Mouse (Mus musculus) lung, embryonic 16.5 days (tissue): ENCODE data around the gene Maml2. TPM values are rescaled to one million over a fixed set of nuclear protein-coding genes. Genes with fewer than 3 reads are reported as not detected.

ENCODE experiments used
- ATAC-seq: fragments of 200-750 bp; cut with Nextera tagmentation; 2 replicates; pipeline ENCODE4 v1.8.0; 2017; ENCODE audit warnings: low read depth, mild to moderate bottlenecking, moderate library complexity
- H3K27ac ChIP-seq: fragments of 300-500 bp; sonication (generic); 2 replicates; pipeline ENCODE4 v1.5.1; 2014; ENCODE audit warnings: mild to moderate bottlenecking, control low read depth, low read length
- H3K27me3 ChIP-seq: fragments of 300-500 bp; sonication (generic); 2 replicates; pipeline ENCODE4 v1.6.1; 2014; ENCODE audit warnings: low read depth, low read length, mixed read lengths; ENCODE audit not compliant: control insufficient read depth, insufficient read depth
- H3K36me3 ChIP-seq: fragments of 300-500 bp; sonication (generic); 2 replicates; pipeline ENCODE4 v1.6.1; 2014; ENCODE audit warnings: low read length; ENCODE audit not compliant: control insufficient read depth, insufficient read depth
- H3K4me1 ChIP-seq: fragments of 300-500 bp; sonication (generic); replicated peaks from 2 replicates; pipeline ENCODE4 v1.6.1; 2014; ENCODE audit warnings: low read length, mixed read lengths; ENCODE audit not compliant: control insufficient read depth, insufficient read depth
- H3K4me2 ChIP-seq: fragments of 300-500 bp; sonication (generic); 2 replicates; pipeline ENCODE4 v1.6.1; 2014; ENCODE audit warnings: low read depth, low read length, control low read depth
- H3K4me3 ChIP-seq: fragments of 300-500 bp; sonication (generic); 2 replicates; pipeline ENCODE4 v1.5.1; 2014; ENCODE audit warnings: mild to moderate bottlenecking, low read length, control low read depth
- H3K9ac ChIP-seq: fragments of 300-500 bp; sonication (generic); 2 replicates; pipeline ENCODE4 v1.6.1; 2014; ENCODE audit warnings: low read length, control low read depth
- H3K9me3 ChIP-seq: fragments of 300-500 bp; sonication (generic); 2 replicates; pipeline ENCODE4 v1.6.1; 2016; ENCODE audit warnings: low read length; ENCODE audit not compliant: control insufficient read depth
- WGBS: fragments of 180-500 bp; shearing (Covaris S2); extraction: QIAGEN DNeasy Blood & Tissue Kit; methylation state at CpG from one replicate; pipeline ENCODE4 v1.1.7; 2014; 5-methylcytosine and 5-hydroxymethylcytosine counted together
- polyA plus RNA-seq: library from polyadenylated mRNA; unstranded; fragments of >200 nt; fragmentation: Nextera tagmentation; extraction: Ambion mirVana; gene quantifications from 2 replicates; pipeline ENCODE4 v1.2.1, GENCODE M21; 2015

Maml2 gene
- polyA plus RNA-seq, 1 experiment from 2014 or later = 15.3 TPM

DNA sequence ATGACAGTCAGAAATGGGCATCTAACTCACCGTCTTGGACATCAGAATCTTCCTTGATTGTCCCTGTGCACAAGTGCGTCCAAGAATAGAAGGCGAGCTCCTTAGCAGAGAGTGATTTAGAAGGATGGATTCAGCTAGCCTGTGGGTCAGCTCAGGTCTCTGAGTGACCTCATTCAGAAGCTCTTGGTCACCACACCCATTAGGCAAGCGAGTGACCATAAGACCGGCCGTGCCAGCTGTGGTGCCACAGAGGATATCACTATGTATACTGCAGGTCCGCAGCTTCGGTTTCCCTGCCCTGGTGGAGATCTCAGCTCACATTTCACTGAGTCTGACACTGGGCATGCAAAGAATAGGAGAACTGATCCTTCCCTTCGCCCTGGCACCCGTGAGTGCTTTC lies 294.9 kb downstream of the Maml2 start:
- H3K9ac ChIP-seq = no peak overlapping the region
- H3K27me3 ChIP-seq = no peaks in the 10 kb centered on the region
- no peaks in the 10 kb centered on the region for H3K36me3 ChIP-seq
- no peaks in the 10 kb centered on the region; the same call in none of the 2 replicates for H3K4me1 ChIP-seq
- no peak overlapping the region for H3K27ac ChIP-seq
- WGBS = 86% methylated on average over 10 of the region's 10 CpGs
- no peak overlapping the region for H3K4me3 ChIP-seq
- no peak for ATAC-seq
- H3K9me3 ChIP-seq = no peaks in the 10 kb centered on the region
- no peak overlapping the region for H3K4me2 ChIP-seq

DNA sequence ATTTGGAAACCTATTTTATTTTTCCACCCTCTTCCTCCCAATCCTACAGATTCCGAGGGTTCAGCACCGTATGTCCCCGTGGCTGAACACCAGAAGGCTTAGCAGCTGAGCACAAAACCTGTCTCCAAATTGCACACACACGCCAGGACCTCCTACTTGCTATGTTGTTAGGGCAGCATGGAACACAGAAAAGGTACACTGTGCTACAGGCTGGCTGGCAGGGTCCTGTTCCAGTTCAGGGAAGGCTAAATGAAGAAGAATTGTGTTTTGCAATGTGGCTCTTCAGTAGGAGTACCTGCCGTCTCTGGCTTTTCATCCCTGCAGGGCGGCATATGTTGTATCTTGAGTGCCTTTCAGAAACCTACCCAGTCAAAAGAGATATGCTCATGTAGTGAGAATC lies 300.0 kb downstream of the Maml2 start:
- H3K27ac ChIP-seq = no peak overlapping the region
- no peak for ATAC-seq
- no peaks in the 10 kb centered on the region for H3K27me3 ChIP-seq
- no peak overlapping the region for H3K4me2 ChIP-seq
- no peaks in the 10 kb centered on the region for H3K4me1 ChIP-seq
- H3K4me3 ChIP-seq = no peak overlapping the region
- 87% methylated on average over 6 of the region's 6 CpGs for WGBS
- no peaks in the 10 kb centered on the region for H3K9me3 ChIP-seq
- H3K36me3 ChIP-seq = no peaks in the 10 kb centered on the region
- no peak overlapping the region for H3K9ac ChIP-seq

DNA sequence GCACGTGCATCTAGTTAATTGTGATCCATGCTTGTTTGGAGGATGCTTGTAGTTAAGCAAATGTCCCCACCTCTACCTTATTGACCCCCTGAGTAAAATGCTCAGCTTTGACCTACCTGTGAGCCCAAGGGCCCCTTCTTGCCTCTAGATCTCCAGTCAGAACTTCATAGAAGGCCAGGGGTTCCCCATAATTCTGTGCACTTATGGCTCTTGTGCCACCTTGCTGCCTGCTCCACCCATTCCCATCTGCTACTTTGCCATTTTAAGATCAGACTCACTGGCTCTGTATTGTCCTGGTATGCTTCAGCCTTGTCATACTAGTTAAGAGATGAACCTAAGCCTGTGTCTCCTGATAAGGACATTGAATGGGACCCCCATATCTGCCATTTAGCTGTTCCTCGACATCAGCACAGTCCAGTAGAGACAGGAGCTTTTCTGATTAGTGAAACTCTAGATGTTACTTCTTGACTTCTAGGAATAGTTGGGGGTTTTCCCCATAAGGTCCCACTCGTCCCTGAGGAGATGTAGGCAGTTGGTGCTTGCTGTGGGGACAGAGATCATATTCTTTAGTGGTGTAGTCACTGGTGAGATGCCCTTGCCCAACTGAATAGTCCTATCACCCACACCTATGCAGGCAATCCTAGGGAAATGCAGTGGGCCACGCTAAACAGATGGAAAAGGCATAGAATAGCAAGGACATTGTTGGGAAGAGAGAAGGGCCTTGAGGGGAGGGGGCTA lies 301.0 kb downstream of the Maml2 start:
- Histone ChIP-seq H3K27me3 (no peaks in the 10 kb centered on the region), H3K4me1 (no peaks in the 10 kb centered on the region), H3K4me2 (no peak overlapping the region), H3K27ac (no peak overlapping the region), H3K9ac (no peak overlapping the region), H3K36me3 (no peaks in the 10 kb centered on the region), H3K4me3 (no peak overlapping the region), H3K9me3 (no peaks in the 10 kb centered on the region)
- ATAC-seq = no peak
- 71% methylated on average over 4 of the region's 4 CpGs for WGBS

DNA sequence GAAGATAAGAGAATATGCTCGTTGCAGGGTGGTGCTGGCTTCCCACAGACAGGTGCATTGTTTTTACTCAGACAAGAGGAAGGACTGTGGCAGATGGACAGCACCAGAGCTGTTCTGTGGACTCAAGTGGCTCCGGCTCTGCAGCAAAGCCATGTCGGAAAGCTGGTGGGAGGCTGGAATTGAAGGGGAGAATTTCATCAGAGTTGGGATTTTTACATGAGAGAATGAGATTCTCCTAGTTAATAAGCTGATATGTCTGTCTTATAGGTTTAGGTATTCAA lies 301.5 kb downstream of the Maml2 start:
- H3K4me3 ChIP-seq = no peak overlapping the region
- H3K9ac ChIP-seq = no peak overlapping the region
- ATAC-seq = no peak
- H3K36me3 ChIP-seq = no peaks in the 10 kb centered on the region
- 78% methylated on average over 3 of the region's 3 CpGs for WGBS
- H3K9me3 ChIP-seq = no peaks in the 10 kb centered on the region
- H3K27ac ChIP-seq = no peak overlapping the region
- H3K27me3 ChIP-seq = no peaks in the 10 kb centered on the region
- H3K4me1 ChIP-seq = no peaks in the 10 kb centered on the region
- H3K4me2 ChIP-seq = no peak overlapping the region

DNA sequence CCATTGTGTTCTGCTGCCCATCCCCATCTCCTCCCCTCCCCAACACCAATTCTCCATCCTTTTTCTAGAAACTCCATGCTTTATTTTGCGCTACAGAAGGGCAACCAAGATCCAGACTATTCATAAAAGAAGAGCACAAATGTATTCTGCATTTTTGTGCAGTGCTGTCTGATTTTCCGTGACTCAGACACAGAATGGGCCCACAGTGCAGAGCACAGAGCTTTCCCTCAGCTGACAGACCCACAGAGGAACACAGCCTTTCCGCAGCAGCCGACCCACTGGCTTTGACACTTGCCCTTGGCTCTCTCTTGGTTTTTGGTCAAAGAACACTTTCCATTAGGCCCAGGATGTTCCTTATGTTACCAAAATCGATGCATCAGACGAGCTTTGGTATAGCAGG lies 302.0 kb downstream of the Maml2 start:
- Histone ChIP-seq H3K4me1 (no peaks in the 10 kb centered on the region), H3K27ac (no peak overlapping the region), H3K9ac (no peak overlapping the region), H3K4me2 (no peak overlapping the region), H3K9me3 (no peaks in the 10 kb centered on the region), H3K27me3 (no peaks in the 10 kb centered on the region), H3K36me3 (no peaks in the 10 kb centered on the region), H3K4me3 (no peak overlapping the region)
- WGBS = 88% methylated on average over 6 of the region's 6 CpGs
- no peak for ATAC-seq

DNA sequence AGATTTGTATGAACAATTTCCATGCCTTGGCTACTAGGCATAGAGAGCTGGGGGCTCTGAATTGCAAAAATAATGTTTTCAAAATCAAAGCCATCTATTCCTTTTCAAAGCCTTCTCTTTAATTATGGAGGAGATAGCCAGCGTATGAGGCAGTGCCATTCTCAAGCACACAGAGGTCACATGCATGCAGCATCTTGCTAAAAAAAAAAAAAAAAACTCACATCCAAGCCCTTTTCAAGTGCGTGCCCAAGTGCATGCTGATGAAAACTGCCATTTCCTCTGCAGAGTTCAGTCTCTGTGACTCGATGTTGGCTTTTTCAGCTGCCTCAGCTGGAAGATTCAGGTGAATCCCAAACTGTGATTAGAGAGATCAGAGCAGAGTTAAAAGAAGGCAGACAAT lies 304.0 kb downstream of the Maml2 start:
- H3K27me3 ChIP-seq = no peaks in the 10 kb centered on the region
- no peak overlapping the region for H3K9ac ChIP-seq
- 72% methylated on average over 3 of the region's 3 CpGs for WGBS
- H3K4me2 ChIP-seq = no peak overlapping the region
- no peak overlapping the region for H3K27ac ChIP-seq
- no peaks in the 10 kb centered on the region for H3K4me1 ChIP-seq
- H3K36me3 ChIP-seq = no peaks in the 10 kb centered on the region
- no peak for ATAC-seq
- H3K4me3 ChIP-seq = no peak overlapping the region
- H3K9me3 ChIP-seq = no peaks in the 10 kb centered on the region

DNA sequence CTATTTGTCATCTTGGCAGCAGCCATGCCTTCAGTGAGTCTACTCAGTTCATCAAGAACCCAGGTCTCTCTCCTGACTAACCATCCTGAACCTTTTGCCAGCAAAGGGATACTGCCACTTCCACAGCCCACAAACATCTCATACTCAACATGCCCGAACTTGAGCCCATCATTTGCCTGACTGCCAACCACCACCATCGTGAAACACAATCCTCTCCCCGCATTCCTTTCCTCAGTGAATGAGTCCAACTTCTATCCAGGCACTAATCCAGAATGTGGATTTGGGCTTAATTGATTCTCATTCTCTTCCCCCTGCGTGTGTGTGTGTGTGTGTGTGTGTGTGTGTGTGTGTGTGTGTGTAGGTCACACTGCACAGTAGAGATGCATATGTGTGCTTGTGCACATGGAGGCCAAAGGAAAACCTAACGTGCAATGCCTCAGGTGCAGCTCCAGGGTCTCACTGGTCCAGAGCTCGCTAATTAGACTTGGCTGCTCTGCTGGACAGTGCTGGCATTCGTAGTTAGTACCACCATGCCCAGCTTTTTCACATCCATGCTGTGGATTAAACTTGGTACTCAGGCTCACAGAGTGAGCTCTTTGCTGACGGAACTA lies 305.9 kb downstream of the Maml2 start:
- Histone ChIP-seq H3K4me1 (no peaks in the 10 kb centered on the region; the same call in 1 of the 2 replicates), H3K9me3 (no peaks in the 10 kb centered on the region), H3K4me3 (no peak overlapping the region), H3K27ac (no peak overlapping the region), H3K36me3 (no peaks in the 10 kb centered on the region), H3K4me2 (no peak overlapping the region), H3K27me3 (no peaks in the 10 kb centered on the region), H3K9ac (no peak overlapping the region)
- WGBS = 81% methylated on average over 8 of the region's 8 CpGs
- ATAC-seq = no peak

DNA sequence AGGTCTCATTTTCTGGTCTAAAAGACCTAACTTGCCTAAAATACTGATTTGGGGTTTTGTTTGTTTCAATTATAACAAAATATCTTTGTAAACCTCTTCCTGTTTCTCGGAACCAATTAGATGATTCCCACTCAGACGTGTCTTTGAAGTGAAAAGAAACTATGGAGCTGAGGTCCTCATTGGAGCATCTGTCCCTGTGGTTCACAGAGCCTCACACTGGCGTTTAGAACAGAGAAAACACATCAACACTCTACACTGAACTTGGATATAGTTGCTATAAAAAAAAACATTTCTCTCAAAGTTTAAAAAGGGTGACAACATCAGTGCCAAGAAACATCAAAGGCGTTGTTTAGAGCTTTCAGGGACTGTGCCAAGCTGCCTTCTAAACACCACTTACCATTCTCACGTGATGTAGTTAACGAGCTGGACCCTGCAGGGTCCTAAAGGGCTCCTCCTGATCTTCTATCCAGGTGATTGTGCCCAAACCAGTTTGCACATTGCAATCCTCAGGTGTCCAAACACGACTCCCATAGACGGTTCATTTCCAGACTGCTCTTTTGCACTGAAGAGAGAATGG lies 309.9 kb downstream of the Maml2 start:
- no peaks in the 10 kb centered on the region for H3K27me3 ChIP-seq
- H3K27ac ChIP-seq = no peak overlapping the region
- H3K9me3 ChIP-seq = no peaks in the 10 kb centered on the region
- WGBS = 45% methylated on average over 8 of the region's 8 CpGs
- no peak overlapping the region for H3K9ac ChIP-seq
- H3K4me2 ChIP-seq = no peak overlapping the region
- no peaks in the 10 kb centered on the region for H3K36me3 ChIP-seq
- ATAC-seq = peak; percentile 54
- H3K4me3 ChIP-seq = no peak overlapping the region
- H3K4me1 ChIP-seq = peaks cover 10% of the 10 kb centered on the region

DNA sequence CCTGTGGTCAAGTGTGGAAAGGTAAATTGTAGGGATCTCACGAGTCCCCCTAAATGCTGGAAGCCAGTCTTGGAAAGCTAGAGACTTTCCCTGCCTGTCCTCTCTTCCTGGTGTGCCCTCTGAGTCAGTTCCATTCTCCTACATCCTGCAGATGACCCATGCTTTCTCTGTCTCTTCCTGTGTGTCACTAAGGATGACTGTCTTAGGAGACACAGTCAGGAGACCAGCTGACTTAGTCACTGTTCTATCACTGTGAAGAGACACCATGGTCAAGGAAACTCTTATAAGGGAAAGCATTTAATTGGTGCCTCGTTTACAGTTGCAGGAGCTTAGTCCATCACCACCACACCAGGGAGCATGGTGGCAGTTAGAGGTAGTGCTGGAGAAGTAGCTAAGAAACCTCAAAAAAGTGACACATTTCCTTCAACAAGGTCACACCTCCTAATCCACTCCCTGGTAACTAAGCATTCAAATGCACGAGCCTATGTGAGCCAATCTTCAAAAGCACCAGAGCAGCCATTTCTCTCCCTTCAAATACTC lies 310.8 kb downstream of the Maml2 start:
- Histone ChIP-seq H3K4me2 (no peak overlapping the region), H3K36me3 (no peaks in the 10 kb centered on the region), H3K9me3 (no peaks in the 10 kb centered on the region), H3K27ac (no peak overlapping the region), H3K9ac (no peak overlapping the region), H3K4me3 (no peak overlapping the region), H3K27me3 (no peaks in the 10 kb centered on the region), H3K4me1 (peaks cover 17% of the 10 kb centered on the region)
- ATAC-seq = no peak
- 54% methylated on average over 3 of the region's 3 CpGs for WGBS
